Mouse (Mus musculus): ENCODE results near the gene Serp2.

Gene Serp2

GRCm38 (mm10) chr14:76540005-76540670 lies 16.6 kb downstream of the Serp2 start:
- Histone ChIP-seq H3K36me3 (ENCODE audit: insufficient read depth, low read length) (no peaks in the 10 kb centered on the region), H3K27me3 (ENCODE audit: insufficient read depth, low read length) (0 out of 2 replicates have a peak, but pooled peaks cover 4% of the 10 kb centered on the region), H3K9me3 (ENCODE audit: low read length) (no peaks in the 10 kb centered on the region), H3K4me1 (replicated peaks; ENCODE audit: low read depth, low read length) (peaks cover 19% of the 10 kb centered on the region), H3K4me3 (replicated peaks; ENCODE audit: low read length) (no peak overlapping the region)
- TF ChIP-seq CTCF (conservative IDR thresholded peaks at IDR 0.05; ENCODE audit: low read length) (no peak), NANOG (IDR thresholded peaks at IDR 0.05; ENCODE audit: borderline replicate concordance, low read length) (no peak), POU5F1 (IDR thresholded peaks at IDR 0.05; ENCODE audit: borderline replicate concordance, low read length) (no peak)

GRCm38 (mm10) chr14:76536921-76537320 lies 19.8 kb downstream of the Serp2 start:
- Histone ChIP-seq H3K27me3 (ENCODE audit: insufficient read depth, low read length) (0 out of 2 replicates have a peak, but pooled peaks cover 4% of the 10 kb centered on the region), H3K9me3 (ENCODE audit: low read length) (no peaks in the 10 kb centered on the region), H3K36me3 (ENCODE audit: insufficient read depth, low read length) (no peaks in the 10 kb centered on the region), H3K4me3 (replicated peaks; ENCODE audit: low read length) (no peak overlapping the region), H3K4me1 (replicated peaks; ENCODE audit: low read depth, low read length) (peaks cover 42% of the 10 kb centered on the region)
- TF ChIP-seq CTCF (conservative IDR thresholded peaks at IDR 0.05; ENCODE audit: low read length) (no peak), POU5F1 (IDR thresholded peaks at IDR 0.05; ENCODE audit: borderline replicate concordance, low read length) (no peak), NANOG (IDR thresholded peaks at IDR 0.05; ENCODE audit: borderline replicate concordance, low read length) (no peak)

- Histone ChIP-seq H3K4me3 (replicated peaks; ENCODE audit: low read length) (no peak overlapping the region), H3K36me3 (ENCODE audit: insufficient read depth, low read length) (no peaks in the 10 kb centered on the region), H3K9me3 (ENCODE audit: low read length) (no peaks in the 10 kb centered on the region), H3K4me1 (replicated peaks; ENCODE audit: low read depth, low read length) (peaks cover 29% of the 10 kb centered on the region), H3K27me3 (ENCODE audit: insufficient read depth, low read length) (0 out of 2 replicates have a peak, but pooled peaks cover 4% of the 10 kb centered on the region)
- TF ChIP-seq NANOG (IDR thresholded peaks at IDR 0.05; ENCODE audit: borderline replicate concordance, low read length) = no peak
- no peak for TF ChIP-seq CTCF (conservative IDR thresholded peaks at IDR 0.05; ENCODE audit: low read length)
- no peak for TF ChIP-seq POU5F1 (IDR thresholded peaks at IDR 0.05; ENCODE audit: borderline replicate concordance, low read length)
Measured at GRCm38 (mm10) chr14:76535096-76535495, 21.6 kb downstream of the Serp2 start.

GRCm38 (mm10) chr14:76533170-76533815 lies 23.4 kb downstream of the Serp2 start:
- H3K27me3 ChIP-seq (ENCODE audit: insufficient read depth, low read length) = no peaks in the 10 kb centered on the region

GRCm38 (mm10) chr14:76532257-76533169 lies 24.2 kb downstream of the Serp2 start:
- TF ChIP-seq POU5F1 (IDR thresholded peaks at IDR 0.05; ENCODE audit: borderline replicate concordance, low read length) (no peak), NANOG (IDR thresholded peaks at IDR 0.05; ENCODE audit: borderline replicate concordance, low read length) (no peak), CTCF (conservative IDR thresholded peaks at IDR 0.05; ENCODE audit: low read length) (no peak)
- Histone ChIP-seq H3K36me3 (ENCODE audit: insufficient read depth, low read length) (no peaks in the 10 kb centered on the region), H3K9me3 (ENCODE audit: low read length) (no peaks in the 10 kb centered on the region), H3K4me3 (replicated peaks; ENCODE audit: low read length) (peak overlapping the region; percentile 66), H3K4me1 (replicated peaks; ENCODE audit: low read depth, low read length) (peaks cover 44% of the 10 kb centered on the region), H3K27me3 (ENCODE audit: insufficient read depth, low read length) (no peaks in the 10 kb centered on the region)

More at GRCm38 (mm10) chr14:76533170-76533815, 23.4 kb downstream of the Serp2 start:
- Histone ChIP-seq H3K9me3 (ENCODE audit: low read length) (no peaks in the 10 kb centered on the region), H3K4me1 (replicated peaks; ENCODE audit: low read depth, low read length) (peaks cover 36% of the 10 kb centered on the region), H3K4me3 (replicated peaks; ENCODE audit: low read length) (peak overlapping the region; percentile 66), H3K36me3 (ENCODE audit: insufficient read depth, low read length) (no peaks in the 10 kb centered on the region)
- no peak for TF ChIP-seq CTCF (conservative IDR thresholded peaks at IDR 0.05; ENCODE audit: low read length)
- no peak for TF ChIP-seq POU5F1 (IDR thresholded peaks at IDR 0.05; ENCODE audit: borderline replicate concordance, low read length)
- TF ChIP-seq NANOG (IDR thresholded peaks at IDR 0.05; ENCODE audit: borderline replicate concordance, low read length) = no peak

- Histone ChIP-seq H3K4me1 (replicated peaks; ENCODE audit: low read depth, low read length) (peaks cover 57% of the 10 kb centered on the region), H3K36me3 (ENCODE audit: insufficient read depth, low read length) (peaks cover 7% of the 10 kb centered on the region; the same call in 1 of the 2 replicates), H3K4me3 (replicated peaks; ENCODE audit: low read length) (no peak overlapping the region), H3K9me3 (ENCODE audit: low read length) (no peaks in the 10 kb centered on the region), H3K27me3 (ENCODE audit: insufficient read depth, low read length) (no peaks in the 10 kb centered on the region)
- TF ChIP-seq CTCF (conservative IDR thresholded peaks at IDR 0.05; ENCODE audit: low read length) (no peak), POU5F1 (IDR thresholded peaks at IDR 0.05; ENCODE audit: borderline replicate concordance, low read length) (no peak), NANOG (IDR thresholded peaks at IDR 0.05; ENCODE audit: borderline replicate concordance, low read length) (no peak)
Measured at GRCm38 (mm10) chr14:76531027-76531660, 25.5 kb downstream of the Serp2 start.

- Histone ChIP-seq H3K4me1 (replicated peaks; ENCODE audit: low read depth, low read length) (peaks cover 49% of the 10 kb centered on the region), H3K9me3 (ENCODE audit: low read length) (no peaks in the 10 kb centered on the region), H3K27me3 (ENCODE audit: insufficient read depth, low read length) (no peaks in the 10 kb centered on the region), H3K4me3 (replicated peaks; ENCODE audit: low read length) (0 out of 2 replicates have a peak overlapping the region, but pooled peaks have one; percentile 1), H3K36me3 (ENCODE audit: insufficient read depth, low read length) (peaks cover 12% of the 10 kb centered on the region; the same call in 1 of the 2 replicates)
- no peak for TF ChIP-seq POU5F1 (IDR thresholded peaks at IDR 0.05; ENCODE audit: borderline replicate concordance, low read length)
- no peak for TF ChIP-seq CTCF (conservative IDR thresholded peaks at IDR 0.05; ENCODE audit: low read length)
- TF ChIP-seq NANOG (IDR thresholded peaks at IDR 0.05; ENCODE audit: borderline replicate concordance, low read length) = no peak
Measured at GRCm38 (mm10) chr14:76528641-76529040, 28.0 kb downstream of the Serp2 start.
